Mouse (Mus musculus): ENCODE measurements at regions not wholly inside any gene's neighbourhood (a gene's known extent, or its start where the extent isn't known, plus 50 kb on each side); places are given as distances from the start of the nearest gene placed in this dataset.

- TF ChIP-seq CTCF (IDR thresholded peaks at IDR 0.05; ENCODE audit: borderline replicate concordance, insufficient read depth, low read depth, low read length) (no peak), POLR2A (IDR thresholded peaks at IDR 0.05; ENCODE audit: borderline replicate concordance, insufficient read depth, low read length) (no peak)
- DNase-seq: no peak
- H3K4me1 ChIP-seq (ENCODE audit: control insufficient read depth, insufficient read depth, low read length): no peaks in the 10 kb centered on the region
- H3K27ac ChIP-seq (ENCODE audit: insufficient read depth, low read length): no peak overlapping the region
- WGBS: 18% methylated on average over 4 of the region's 4 CpGs
- H3K4me3 ChIP-seq (replicated peaks; ENCODE audit: insufficient read depth, low read depth, low read length): no peak overlapping the region
- H3K27me3 ChIP-seq (ENCODE audit: control insufficient read depth, insufficient read depth, low read length): no peaks in the 10 kb centered on the region; the same call in 1 of the 2 replicates
Observed at GRCm38 (mm10) chr5:111590619-111591081, 143.1 kb upstream of the Gm26897 start.

GRCm38 (mm10) chr5:111592807-111593206 lies 140.9 kb upstream of the Gm26897 start:
- Histone ChIP-seq H3K4me3 (replicated peaks; ENCODE audit: insufficient read depth, low read depth, low read length) (no peak overlapping the region), H3K27me3 (ENCODE audit: control insufficient read depth, insufficient read depth, low read length) (no peaks in the 10 kb centered on the region), H3K27ac (ENCODE audit: insufficient read depth, low read length) (no peak overlapping the region), H3K4me1 (ENCODE audit: control insufficient read depth, insufficient read depth, low read length) (no peaks in the 10 kb centered on the region)
- TF ChIP-seq CTCF (IDR thresholded peaks at IDR 0.05; ENCODE audit: borderline replicate concordance, insufficient read depth, low read depth, low read length) (no peak), POLR2A (IDR thresholded peaks at IDR 0.05; ENCODE audit: borderline replicate concordance, insufficient read depth, low read length) (no peak)
- 63% methylated on average over 4 of the region's 4 CpGs for WGBS
- DNase-seq: no peak

- no peak overlapping the region for H3K4me3 ChIP-seq (replicated peaks; ENCODE audit: insufficient read depth, low read depth, low read length)
- no peaks in the 10 kb centered on the region for H3K4me1 ChIP-seq (ENCODE audit: control insufficient read depth, insufficient read depth, low read length)
- WGBS: 71% methylated on average over 5 of the region's 5 CpGs
- no peaks in the 10 kb centered on the region for H3K27me3 ChIP-seq (ENCODE audit: control insufficient read depth, insufficient read depth, low read length)
- DNase-seq: no peak
- H3K27ac ChIP-seq (ENCODE audit: insufficient read depth, low read length): no peak overlapping the region
- no peak for TF ChIP-seq CTCF (IDR thresholded peaks at IDR 0.05; ENCODE audit: borderline replicate concordance, insufficient read depth, low read depth, low read length)
- no peak for TF ChIP-seq POLR2A (IDR thresholded peaks at IDR 0.05; ENCODE audit: borderline replicate concordance, insufficient read depth, low read length)
Observed at GRCm38 (mm10) chr5:111594111-111594510, 139.6 kb upstream of the Gm26897 start.

- 24% methylated on average over 12 of the region's 12 CpGs for WGBS
- no peak for DNase-seq
- Histone ChIP-seq H3K27ac (ENCODE audit: insufficient read depth, low read length) (no peak overlapping the region), H3K4me3 (replicated peaks; ENCODE audit: insufficient read depth, low read depth, low read length) (no peak overlapping the region), H3K27me3 (ENCODE audit: control insufficient read depth, insufficient read depth, low read length) (no peaks in the 10 kb centered on the region), H3K4me1 (ENCODE audit: control insufficient read depth, insufficient read depth, low read length) (no peaks in the 10 kb centered on the region)
- no peak for TF ChIP-seq POLR2A (IDR thresholded peaks at IDR 0.05; ENCODE audit: borderline replicate concordance, insufficient read depth, low read length)
- no peak for TF ChIP-seq CTCF (IDR thresholded peaks at IDR 0.05; ENCODE audit: borderline replicate concordance, insufficient read depth, low read depth, low read length)
Observed at GRCm38 (mm10) chr5:111595438-111595837, 138.3 kb upstream of the Gm26897 start.

GRCm38 (mm10) chr5:111597733-111598132 lies 136.0 kb upstream of the Gm26897 start:
- H3K27ac ChIP-seq (ENCODE audit: insufficient read depth, low read length): no peak overlapping the region
- H3K27me3 ChIP-seq (ENCODE audit: control insufficient read depth, insufficient read depth, low read length): no peaks in the 10 kb centered on the region
- WGBS: 66% methylated on average over 2 of the region's 2 CpGs
- peaks cover 2% of the 10 kb centered on the region for H3K4me1 ChIP-seq (ENCODE audit: control insufficient read depth, insufficient read depth, low read length)
- no peak for TF ChIP-seq CTCF (IDR thresholded peaks at IDR 0.05; ENCODE audit: borderline replicate concordance, insufficient read depth, low read depth, low read length)
- TF ChIP-seq POLR2A (IDR thresholded peaks at IDR 0.05; ENCODE audit: borderline replicate concordance, insufficient read depth, low read length): no peak
- no peak overlapping the region for H3K4me3 ChIP-seq (replicated peaks; ENCODE audit: insufficient read depth, low read depth, low read length)
- no peak for DNase-seq

- peak; percentile 27 to 47 for DNase-seq
- TF ChIP-seq CTCF (IDR thresholded peaks at IDR 0.05; ENCODE audit: borderline replicate concordance, insufficient read depth, low read depth, low read length) (no peak), POLR2A (IDR thresholded peaks at IDR 0.05; ENCODE audit: borderline replicate concordance, insufficient read depth, low read length) (no peak)
- H3K4me3 ChIP-seq (replicated peaks; ENCODE audit: insufficient read depth, low read depth, low read length): no peak overlapping the region
- H3K4me1 ChIP-seq (ENCODE audit: control insufficient read depth, insufficient read depth, low read length): peaks cover 4% of the 10 kb centered on the region
- H3K27me3 ChIP-seq (ENCODE audit: control insufficient read depth, insufficient read depth, low read length): no peaks in the 10 kb centered on the region
- 50% methylated on average over 26 of the region's 26 CpGs for WGBS
- no peak overlapping the region for H3K27ac ChIP-seq (ENCODE audit: insufficient read depth, low read length)
Observed at GRCm38 (mm10) chr5:111601711-111602521, 131.8 kb upstream of the Gm26897 start.

GRCm38 (mm10) chr5:111613687-111614086 lies 120.0 kb upstream of the Gm26897 start:
- WGBS: 42% methylated on average over 1 of the region's 1 CpGs
- TF ChIP-seq CTCF (IDR thresholded peaks at IDR 0.05; ENCODE audit: borderline replicate concordance, insufficient read depth, low read depth, low read length): no peak
- TF ChIP-seq POLR2A (IDR thresholded peaks at IDR 0.05; ENCODE audit: borderline replicate concordance, insufficient read depth, low read length): no peak

GRCm38 (mm10) chr5:111619974-111620373 lies 113.8 kb upstream of the Gm26897 start:
- 45% methylated on average over 9 of the region's 9 CpGs for WGBS
- DNase-seq: peak in 1 of 2 experiments; percentile 14
- no peak for TF ChIP-seq CTCF (IDR thresholded peaks at IDR 0.05; ENCODE audit: borderline replicate concordance, insufficient read depth, low read depth, low read length)
- no peak for TF ChIP-seq POLR2A (IDR thresholded peaks at IDR 0.05; ENCODE audit: borderline replicate concordance, insufficient read depth, low read length)
- Histone ChIP-seq H3K4me3 (replicated peaks; ENCODE audit: insufficient read depth, low read depth, low read length) (no peak overlapping the region), H3K27ac (ENCODE audit: insufficient read depth, low read length) (no peak overlapping the region), H3K27me3 (ENCODE audit: control insufficient read depth, insufficient read depth, low read length) (no peaks in the 10 kb centered on the region), H3K4me1 (ENCODE audit: control insufficient read depth, insufficient read depth, low read length) (no peaks in the 10 kb centered on the region)

More at GRCm38 (mm10) chr5:111613687-111614086, 120.0 kb upstream of the Gm26897 start:
- no peak for DNase-seq
- Histone ChIP-seq H3K4me3 (replicated peaks; ENCODE audit: insufficient read depth, low read depth, low read length) (no peak overlapping the region), H3K4me1 (ENCODE audit: control insufficient read depth, insufficient read depth, low read length) (no peaks in the 10 kb centered on the region), H3K27me3 (ENCODE audit: control insufficient read depth, insufficient read depth, low read length) (no peaks in the 10 kb centered on the region), H3K27ac (ENCODE audit: insufficient read depth, low read length) (no peak overlapping the region)
